Mouse (Mus musculus) forelimb bud, embryonic 11.5 days (tissue): Measurements from ENCODE around the gene Klhl30.

Experiments used
- DNase-seq: peaks from one replicate; pipeline ENCODE4 v3.0.0-alpha.2; 2012; ENCODE audit warnings: low read depth, low spot score

The Klhl30 gene

GRCm38 (mm10) chr1:91364822-91365644, 14.2 kb downstream of the Klhl30 start:
- DNase-seq = no peak

- no peak for DNase-seq
These were observed 15.0 kb downstream of the Klhl30 start for GRCm38 (mm10) chr1:91365816-91366214.

- peak; percentile 43 for DNase-seq
These were observed 15.6 kb downstream of the Klhl30 start, which contains the start of gene Erfe for GRCm38 (mm10) chr1:91366215-91367108. TSS of gene Erfe (plus strand) at chr1:91366430.

GRCm38 (mm10) chr1:91367295-91367694, 16.5 kb downstream of the Klhl30 start:
- no peak for DNase-seq

- no peak for DNase-seq
These were observed 18.6 kb downstream of the Klhl30 start for GRCm38 (mm10) chr1:91369408-91369807.

- no peak for DNase-seq
These were observed 19.2 kb downstream of the Klhl30 start for GRCm38 (mm10) chr1:91370055-91370454.

- no peak for DNase-seq
These were observed 22.6 kb downstream of the Klhl30 start for GRCm38 (mm10) chr1:91373414-91373835.

- peak; percentile 82 for DNase-seq
These were observed 29.8 kb downstream of the Klhl30 start for GRCm38 (mm10) chr1:91380453-91381090.

- no peak for DNase-seq
These were observed 30.3 kb downstream of the Klhl30 start for GRCm38 (mm10) chr1:91381091-91381471.

GRCm38 (mm10) chr1:91390369-91390768, 39.6 kb downstream of the Klhl30 start:
- no peak for DNase-seq

- DNase-seq = no peak
These were observed 47.1 kb downstream of the Klhl30 start for GRCm38 (mm10) chr1:91397927-91398259.

GRCm38 (mm10) chr1:91398260-91399062, 47.6 kb downstream of the Klhl30 start, which contains the start of gene Ilkap:
TSS of gene Ilkap (minus strand) at chr1:91398815.
- peak; percentile 77 for DNase-seq

- DNase-seq = no peak
These were observed 54.2 kb downstream of the Klhl30 start for GRCm38 (mm10) chr1:91404976-91405375.

GRCm38 (mm10) chr1:91405406-91406169, 54.8 kb downstream of the Klhl30 start:
- no peak for DNase-seq

- no peak for DNase-seq
These were observed 57.0 kb downstream of the Klhl30 start for GRCm38 (mm10) chr1:91407819-91408218.

- DNase-seq = no peak
These were observed 60.9 kb downstream of the Klhl30 start for GRCm38 (mm10) chr1:91411631-91412285.
